ENCODE assay signal across 19 mouse cellular contexts in the genomic region with DNA sequence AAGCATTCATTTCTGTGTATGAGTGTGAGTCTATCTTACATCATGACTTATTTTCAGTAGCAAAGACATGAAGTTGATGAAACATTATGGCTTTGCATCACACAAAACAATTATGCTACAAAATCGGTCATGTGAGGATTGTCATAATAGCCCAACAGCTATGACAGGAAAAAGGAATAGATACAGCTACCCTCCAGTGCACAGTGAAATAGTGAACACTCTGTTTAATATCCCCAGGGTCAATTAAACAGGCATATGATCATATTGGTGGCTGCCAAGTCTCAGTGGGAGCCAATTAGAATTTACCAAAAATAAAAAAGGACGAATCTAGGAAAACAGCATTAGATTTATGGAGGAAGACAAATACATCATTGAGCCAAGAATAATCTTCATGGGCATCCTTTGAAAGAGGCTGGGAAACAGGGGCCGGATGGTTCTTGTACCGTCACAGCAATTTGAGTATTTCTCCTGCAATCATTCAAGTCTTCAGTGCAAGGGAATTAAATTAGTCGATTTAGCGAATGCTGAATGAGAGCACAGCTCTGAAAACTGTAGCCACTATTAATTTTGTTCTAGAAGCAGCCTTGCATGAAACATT.
DNase-seq lines count a peak whose midpoint lies in the region; ATAC-seq and TF ChIP-seq lines count a peak whose summit lies in the region.
"Had no signal": no experiment of that assay in that cellular context is flagged by ENCODE, and none has a peak within 500 bp of the region (broad histone marks: within the 10 kb centered on the region; RNA-seq: fewer than 3 reads in every experiment).

No protein-coding gene starts in this region.

- 72% methylated on average over 6 of the region's 6 CpGs for WGBS in midbrain, postnatal 0 days
- 74% methylated on average over 6 of the region's 6 CpGs for WGBS in midbrain, embryonic 16.5 days
- WGBS in hindbrain, embryonic 14.5 days = 52% methylated on average over 6 of the region's 6 CpGs
- 28% methylated on average over 6 of the region's 6 CpGs for WGBS in neural tube, embryonic 15.5 days
- 81% methylated on average over 6 of the region's 6 CpGs for WGBS in liver, embryonic 11.5 days

- no peak overlapping the region for H3K9ac ChIP-seq in midbrain, postnatal 0 days (replicated peaks; ENCODE audit: low read length, poor library complexity, severe bottlenecking)
- no peak overlapping the region for H3K9ac ChIP-seq in midbrain, embryonic 16.5 days (ENCODE audit: low read depth, low read length)
- H3K9ac ChIP-seq in hindbrain, embryonic 14.5 days = no peak overlapping the region
- no peak overlapping the region for H3K9ac ChIP-seq in neural tube, embryonic 15.5 days (replicated peaks)
- no peak overlapping the region for H3K9ac ChIP-seq in liver, embryonic 11.5 days (ENCODE audit: low read depth, low read length)
- H3K9ac ChIP-seq: heart, embryonic 15.5 days; intestine, embryonic 15.5 days; liver, postnatal 0 days had no signal

- no peaks in the 10 kb centered on the region for H3K36me3 ChIP-seq in midbrain, postnatal 0 days (ENCODE audit: insufficient read depth, low read length)
- no peaks in the 10 kb centered on the region for H3K36me3 ChIP-seq in midbrain, embryonic 16.5 days (ENCODE audit: control insufficient read depth, insufficient read depth, low read length)
- H3K36me3 ChIP-seq in hindbrain, embryonic 14.5 days (replicated peaks; ENCODE audit: control insufficient read depth, insufficient read depth) = no peaks in the 10 kb centered on the region
- no peaks in the 10 kb centered on the region for H3K36me3 ChIP-seq in neural tube, embryonic 15.5 days
- no peaks in the 10 kb centered on the region for H3K36me3 ChIP-seq in liver, embryonic 11.5 days (ENCODE audit: control insufficient read depth, insufficient read depth, low read length)
- H3K36me3 ChIP-seq: forebrain, embryonic 10.5 days; heart, embryonic 15.5 days; intestine, embryonic 15.5 days had no signal

- no peaks in the 10 kb centered on the region for H3K4me1 ChIP-seq in midbrain, postnatal 0 days (ENCODE audit: insufficient read depth, low read length)
- no peaks in the 10 kb centered on the region for H3K4me1 ChIP-seq in midbrain, embryonic 16.5 days (ENCODE audit: control insufficient read depth, insufficient read depth, low read length)
- H3K4me1 ChIP-seq in hindbrain, embryonic 14.5 days (replicated peaks; ENCODE audit: control insufficient read depth, insufficient read depth, low read length) = no peaks in the 10 kb centered on the region
- 0 out of 2 replicates have a peak, but pooled peaks cover 13% of the 10 kb centered on the region for H3K4me1 ChIP-seq in neural tube, embryonic 15.5 days
- H3K4me1 ChIP-seq in liver, embryonic 11.5 days (replicated peaks; ENCODE audit: control insufficient read depth, insufficient read depth, low read length) = no peaks in the 10 kb centered on the region
- H3K4me1 ChIP-seq: forebrain, embryonic 10.5 days; heart, embryonic 15.5 days; intestine, embryonic 15.5 days had no signal

- no peak overlapping the region for H3K4me3 ChIP-seq in midbrain, postnatal 0 days (ENCODE audit: low read depth, low read length)
- H3K4me3 ChIP-seq in midbrain, embryonic 16.5 days (ENCODE audit: low read depth, low read length) = no peak overlapping the region
- no peak overlapping the region for H3K4me3 ChIP-seq in hindbrain, embryonic 14.5 days (replicated peaks; ENCODE audit: low read length)
- no peak overlapping the region for H3K4me3 ChIP-seq in neural tube, embryonic 15.5 days (replicated peaks)
- no peak overlapping the region for H3K4me3 ChIP-seq in liver, embryonic 11.5 days (ENCODE audit: low read depth, low read length)
- H3K4me3 ChIP-seq: forebrain, embryonic 10.5 days; heart, embryonic 15.5 days; intestine, embryonic 15.5 days had no signal

- TF ChIP-seq CTCF in midbrain, postnatal 0 days (IDR thresholded peaks at IDR 0.05) = no peak

- no peak overlapping the region for H3K27ac ChIP-seq in midbrain, postnatal 0 days (ENCODE audit: low read depth, low read length)
- no peak overlapping the region for H3K27ac ChIP-seq in midbrain, embryonic 16.5 days (ENCODE audit: low read length)
- no peak overlapping the region for H3K27ac ChIP-seq in hindbrain, embryonic 14.5 days
- H3K27ac ChIP-seq in neural tube, embryonic 15.5 days (replicated peaks) = no peak overlapping the region; the same call in 1 of the 2 replicates
- H3K27ac ChIP-seq in liver, embryonic 11.5 days (ENCODE audit: low read depth, low read length) = no peak overlapping the region
- H3K27ac ChIP-seq: forebrain, embryonic 10.5 days; heart, embryonic 15.5 days; intestine, embryonic 15.5 days; macrophage had no signal

- no peak for ATAC-seq in midbrain, postnatal 0 days (ENCODE audit: low FRiP score)
- ATAC-seq in midbrain, embryonic 16.5 days = no peak
- peak; percentile 86 for ATAC-seq in hindbrain, embryonic 14.5 days (ENCODE audit: low FRiP score)
- ATAC-seq in neural tube, embryonic 15.5 days (ENCODE audit: low FRiP score) = peak; percentile 83
- no peak for ATAC-seq in liver, embryonic 11.5 days (replicated peaks; ENCODE audit: low FRiP score)
- ATAC-seq: CD4-positive, CD25-positive, alpha-beta regulatory T cell, adult 4 months; intestine, embryonic 15.5 days; liver, postnatal 0 days; lung, postnatal 0 days had no signal

- no peak overlapping the region for H3K4me2 ChIP-seq in midbrain, postnatal 0 days (ENCODE audit: low read depth, low read length, poor library complexity, severe bottlenecking)
- H3K4me2 ChIP-seq in midbrain, embryonic 16.5 days (ENCODE audit: low read length) = no peak overlapping the region
- no peak overlapping the region for H3K4me2 ChIP-seq in hindbrain, embryonic 14.5 days (replicated peaks)
- H3K4me2 ChIP-seq in neural tube, embryonic 15.5 days = peak overlapping the region; percentile 6; the same call in 1 of the 2 replicates
- H3K4me2 ChIP-seq in liver, embryonic 11.5 days = no peak overlapping the region
- H3K4me2 ChIP-seq: heart, embryonic 15.5 days; intestine, embryonic 15.5 days had no signal

- H3K9me3 ChIP-seq in midbrain, postnatal 0 days (ENCODE audit: low read length) = no peaks in the 10 kb centered on the region
- H3K9me3 ChIP-seq in midbrain, embryonic 16.5 days (replicated peaks; ENCODE audit: control insufficient read depth, low read length, poor library complexity, severe bottlenecking) = 0 out of 2 replicates have a peak, but pooled peaks cover 2% of the 10 kb centered on the region
- H3K9me3 ChIP-seq in hindbrain, embryonic 14.5 days (ENCODE audit: control insufficient read depth, low read length) = no peaks in the 10 kb centered on the region
- no peaks in the 10 kb centered on the region for H3K9me3 ChIP-seq in neural tube, embryonic 15.5 days (replicated peaks)
- no peaks in the 10 kb centered on the region for H3K9me3 ChIP-seq in liver, embryonic 11.5 days (ENCODE audit: control insufficient read depth, low read length)
- H3K9me3 ChIP-seq: forebrain, embryonic 10.5 days; heart, embryonic 15.5 days; intestine, embryonic 15.5 days had no signal

- H3K27me3 ChIP-seq in midbrain, postnatal 0 days (ENCODE audit: insufficient read depth, low read length) = no peaks in the 10 kb centered on the region
- no peaks in the 10 kb centered on the region for H3K27me3 ChIP-seq in midbrain, embryonic 16.5 days (ENCODE audit: control insufficient read depth, insufficient read depth, low read depth, low read length)
- no peaks in the 10 kb centered on the region for H3K27me3 ChIP-seq in hindbrain, embryonic 14.5 days (ENCODE audit: control insufficient read depth, insufficient read depth, low read length)
- no peaks in the 10 kb centered on the region for H3K27me3 ChIP-seq in neural tube, embryonic 15.5 days (replicated peaks)
- no peaks in the 10 kb centered on the region for H3K27me3 ChIP-seq in liver, embryonic 11.5 days (replicated peaks; ENCODE audit: control insufficient read depth, insufficient read depth, low read length)
- H3K27me3 ChIP-seq: heart, embryonic 15.5 days; intestine, embryonic 15.5 days had no signal

- DNase-seq in cerebellum, postnatal 14 days = peak; percentile 6 to 14
- no peak for DNase-seq in cerebellum, adult 18-20 months
- DNase-seq in midbrain, postnatal 0 days (ENCODE audit: low spot score) = peak; percentile 64
- peak; percentile 32 for DNase-seq in hindbrain, embryonic 14.5 days (ENCODE audit: low spot score)
- no peak for DNase-seq in liver, embryonic 11.5 days (ENCODE audit: low spot score)
- DNase-seq: heart, postnatal 36 days; kidney, adult 9 months; kidney, postnatal 14 days; liver, postnatal 0 days; thymus, adult 18-20 months; thymus, postnatal 4 days had no signal

Comparison
In these comparisons a context has a peak if more than half of its experiments do, and no peak if none do; other contexts are left out.
1. DNase-seq: peak in cerebellum, postnatal 14 days (2 of 2), midbrain, postnatal 0 days (single experiment) and hindbrain, embryonic 14.5 days (single experiment); none in cerebellum, adult 18-20 months (0 of 2) and liver, embryonic 11.5 days (single experiment).
2. ATAC-seq: peak in hindbrain, embryonic 14.5 days (single experiment) and neural tube, embryonic 15.5 days (single experiment); none in midbrain, postnatal 0 days (single experiment), midbrain, embryonic 16.5 days (single experiment) and liver, embryonic 11.5 days (single experiment).